Mouse (Mus musculus) thymus, adult 2 months (tissue): ENCODE measurements around the gene Tle4. TPM values are rescaled to one million over a fixed set of nuclear protein-coding genes. Genes with fewer than 3 reads are reported as not detected.

ENCODE experiments used
- DNase-seq: peaks from one replicate; pipeline ENCODE4 v3.0.0; 2021
- H3K27ac ChIP-seq: fragments of 200-500 bp; 2 replicates; pipeline ENCODE4 v1.5.1; 2012; ENCODE audit warnings: low read length, control low read depth; ENCODE audit not compliant: control insufficient read depth, insufficient read depth
- H3K27me3 ChIP-seq: fragments of 200-500 bp; 2 replicates; pipeline ENCODE4 v1.6.1; 2012; ENCODE audit warnings: mild to moderate bottlenecking, low read length, moderate library complexity, mixed read lengths; ENCODE audit not compliant: control insufficient read depth, insufficient read depth
- H3K36me3 ChIP-seq: fragments of 200-500 bp; 2 replicates; pipeline ENCODE4 v1.6.1; 2012; ENCODE audit warnings: mild to moderate bottlenecking, low read length, moderate library complexity; ENCODE audit not compliant: control insufficient read depth, insufficient read depth
- H3K4me1 ChIP-seq: fragments of 200-500 bp; replicated peaks from 2 replicates; pipeline ENCODE4 v1.6.1; 2012; ENCODE audit warnings: low read length; ENCODE audit not compliant: control insufficient read depth, insufficient read depth
- H3K4me3 ChIP-seq: fragments of 200-500 bp; 2 replicates; pipeline ENCODE4 v1.5.1; 2012; ENCODE audit warnings: mild to moderate bottlenecking, low read length, control low read depth, moderate library complexity; ENCODE audit not compliant: control insufficient read depth, insufficient read depth
- CTCF ChIP-seq: fragments of 200-500 bp; IDR thresholded peaks from 2 replicates; pipeline ENCODE4 v1.5.1; 2012; ENCODE audit warnings: mild to moderate bottlenecking, control low read depth, low read length, moderate library complexity, borderline replicate concordance; ENCODE audit not compliant: control insufficient read depth, poor library complexity, insufficient read depth; ENCODE audit errors: extremely low read depth
- POLR2A ChIP-seq: fragments of 200-500 bp; IDR thresholded peaks from 2 replicates; pipeline ENCODE4 v1.6.1; 2012; ENCODE audit warnings: mild to moderate bottlenecking, low read length, control low read depth, moderate library complexity; ENCODE audit not compliant: control insufficient read depth, poor library complexity, insufficient read depth; ENCODE audit errors: extremely low read depth
- WGBS: fragments of 180-500 bp; shearing (Covaris S2); methylation state at CpG from one replicate; pipeline ENCODE4 v1.1.7; 2018; 5-methylcytosine and 5-hydroxymethylcytosine counted together
- polyA plus RNA-seq: library from polyadenylated mRNA; depleted of rRNA; stranded (reverse); fragments of >200 nt; gene quantifications from 2 replicates; pipeline ENCODE4 v1.2.3, GENCODE M21; 2012

The Tle4 gene
- polyA plus RNA-seq, 1 experiment, result 17.8 TPM

- no peaks in the 10 kb centered on the region for H3K27me3 ChIP-seq
- no peak for DNase-seq
- no peaks in the 10 kb centered on the region for H3K4me1 ChIP-seq
- H3K27ac ChIP-seq, result no peak overlapping the region
- H3K36me3 ChIP-seq, result no peaks in the 10 kb centered on the region
- H3K4me3 ChIP-seq, result no peak overlapping the region
- TF ChIP-seq CTCF (no peak), POLR2A (no peak)
- WGBS, result 88% methylated on average over 2 of the region's 2 CpGs
Measured at GRCm38 (mm10) chr19:14507911-14508310, 89.9 kb downstream of the Tle4 start.

- Histone ChIP-seq H3K4me1 (no peaks in the 10 kb centered on the region), H3K36me3 (no peaks in the 10 kb centered on the region), H3K27me3 (no peaks in the 10 kb centered on the region), H3K27ac (no peak overlapping the region), H3K4me3 (no peak overlapping the region)
- DNase-seq, result no peak
- WGBS, result 92% methylated on average over 3 of the region's 3 CpGs
- TF ChIP-seq POLR2A, result no peak
- no peak for TF ChIP-seq CTCF
Measured at GRCm38 (mm10) chr19:14506875-14507670, 90.8 kb downstream of the Tle4 start.

- H3K27ac ChIP-seq, result no peak overlapping the region
- WGBS, result 96% methylated on average over 2 of the region's 2 CpGs
- DNase-seq, result no peak
- no peaks in the 10 kb centered on the region for H3K36me3 ChIP-seq
- H3K4me1 ChIP-seq, result no peaks in the 10 kb centered on the region
- TF ChIP-seq CTCF (no peak), POLR2A (no peak)
- H3K4me3 ChIP-seq, result no peak overlapping the region
- H3K27me3 ChIP-seq, result no peaks in the 10 kb centered on the region
Measured at GRCm38 (mm10) chr19:14505885-14506548, 91.8 kb downstream of the Tle4 start.

- no peak for TF ChIP-seq POLR2A
- TF ChIP-seq CTCF, result no peak
- WGBS, result 94% methylated on average over 3 of the region's 3 CpGs
- Histone ChIP-seq H3K27me3 (no peaks in the 10 kb centered on the region), H3K27ac (no peak overlapping the region), H3K4me3 (no peak overlapping the region), H3K4me1 (no peaks in the 10 kb centered on the region), H3K36me3 (no peaks in the 10 kb centered on the region)
- DNase-seq, result no peak
Measured at GRCm38 (mm10) chr19:14505401-14505800, 92.5 kb downstream of the Tle4 start.

- TF ChIP-seq POLR2A (no peak), CTCF (no peak)
- H3K27ac ChIP-seq, result no peak overlapping the region
- H3K27me3 ChIP-seq, result no peaks in the 10 kb centered on the region
- H3K36me3 ChIP-seq, result no peaks in the 10 kb centered on the region
- H3K4me1 ChIP-seq, result no peaks in the 10 kb centered on the region
- DNase-seq, result no peak
- WGBS, result 16% methylated on average over 6 of the region's 6 CpGs
- H3K4me3 ChIP-seq, result no peak overlapping the region
Measured at GRCm38 (mm10) chr19:14503862-14504261, 94.0 kb downstream of the Tle4 start.

GRCm38 (mm10) chr19:14502234-14502633, 95.6 kb downstream of the Tle4 start:
- TF ChIP-seq POLR2A (no peak), CTCF (no peak)
- Histone ChIP-seq H3K36me3 (no peaks in the 10 kb centered on the region), H3K27me3 (no peaks in the 10 kb centered on the region), H3K4me3 (no peak overlapping the region), H3K27ac (no peak overlapping the region), H3K4me1 (no peaks in the 10 kb centered on the region)
- 99% methylated on average over 7 of the region's 7 CpGs for WGBS
- no peak for DNase-seq

- Histone ChIP-seq H3K36me3 (no peaks in the 10 kb centered on the region), H3K27ac (no peak overlapping the region), H3K27me3 (no peaks in the 10 kb centered on the region), H3K4me1 (no peaks in the 10 kb centered on the region), H3K4me3 (no peak overlapping the region)
- TF ChIP-seq POLR2A (no peak), CTCF (no peak)
- DNase-seq, result no peak
- 65% methylated on average over 3 of the region's 3 CpGs for WGBS
Measured at GRCm38 (mm10) chr19:14499835-14500425, 97.9 kb downstream of the Tle4 start.
